Mouse (Mus musculus) testis, postnatal 10 days (tissue): ENCODE measurements around the gene Dhx57.

Experiments
- DNase-seq: peaks from one replicate; pipeline ENCODE4 v3.0.0; 2021; ENCODE audit warnings: low spot score

The Dhx57 gene

GRCm38 (mm10) chr17:80193075-80193474 is 97.2 kb downstream of the Dhx57 start:
- DNase-seq, result no peak
